Mouse (Mus musculus) embryonic fibroblast, embryonic 13.5 days (primary cell): Measurements from ENCODE around the gene Cacna1d.

ENCODE experiments used
- CTCF ChIP-seq: IDR thresholded peaks from 2 replicates; pipeline ENCODE4 v1.5.1; 2011; ENCODE audit warnings: mild to moderate bottlenecking, control low read depth, low read length, moderate library complexity, borderline replicate concordance; ENCODE audit not compliant: insufficient read depth
- POLR2A ChIP-seq: IDR thresholded peaks from 2 replicates; pipeline ENCODE4 v1.6.1; 2011; ENCODE audit warnings: low read depth, mild to moderate bottlenecking, control low read depth, low read length, moderate library complexity

DNA sequence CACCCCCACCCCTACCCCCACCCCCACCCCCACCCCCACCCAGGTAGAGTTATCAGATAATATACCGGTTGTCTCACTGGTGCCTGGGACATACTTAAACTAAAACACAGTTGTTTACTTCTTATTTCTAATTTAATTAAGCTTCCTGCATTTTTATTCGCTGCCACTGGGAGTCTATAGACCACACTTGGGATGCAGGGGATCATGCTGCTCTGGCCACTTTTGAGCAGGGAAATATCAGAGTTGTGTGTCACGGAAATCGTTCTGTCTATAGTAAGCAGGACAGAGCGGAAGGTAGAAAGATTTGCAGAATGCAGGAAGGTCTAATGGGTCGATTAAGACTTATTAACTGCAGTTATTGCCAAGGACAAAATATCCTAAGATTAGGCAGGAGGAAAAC is 131.3 kb downstream of the Cacna1d start:
- TF ChIP-seq POLR2A (no peak), CTCF (no peak)
